Mouse (Mus musculus) 3134 (cell line): ENCODE measurements around the gene Zmym2.

ENCODE experiments used
- DNase-seq: peaks from one replicate; pipeline ENCODE4 v3.0.0-alpha.2; 2011; ENCODE audit warnings: low spot score; ENCODE audit not compliant: insufficient read length; ENCODE audit errors: extremely low read depth

The Zmym2 gene

GRCm38 (mm10) chr14:56905696-56906095 lies 19.2 kb downstream of the Zmym2 start:
- no peak for DNase-seq

GRCm38 (mm10) chr14:56918532-56918931 lies 32.1 kb downstream of the Zmym2 start:
- DNase-seq: no peak

GRCm38 (mm10) chr14:56935481-56935880 lies 49.0 kb downstream of the Zmym2 start:
- DNase-seq: no peak

GRCm38 (mm10) chr14:56939903-56940302 lies 53.5 kb downstream of the Zmym2 start:
- DNase-seq: no peak

GRCm38 (mm10) chr14:56952928-56953327 lies 66.5 kb downstream of the Zmym2 start:
- DNase-seq: no peak

- no peak for DNase-seq
These were observed 67.9 kb downstream of the Zmym2 start for GRCm38 (mm10) chr14:56954393-56954792.

GRCm38 (mm10) chr14:56963969-56964734 lies 77.7 kb downstream of the Zmym2 start:
- no peak for DNase-seq

- DNase-seq: no peak
These were observed 83.2 kb downstream of the Zmym2 start for GRCm38 (mm10) chr14:56969653-56970052.

GRCm38 (mm10) chr14:56970160-56970559 lies 83.7 kb downstream of the Zmym2 start:
- no peak for DNase-seq

- DNase-seq: no peak
These were observed 91.7 kb downstream of the Zmym2 start for GRCm38 (mm10) chr14:56978045-56978655.

GRCm38 (mm10) chr14:56988621-56989020 lies 102.2 kb downstream of the Zmym2 start:
- no peak for DNase-seq
